ENCODE assay signal across 8 mouse cellular contexts in the genomic region with DNA sequence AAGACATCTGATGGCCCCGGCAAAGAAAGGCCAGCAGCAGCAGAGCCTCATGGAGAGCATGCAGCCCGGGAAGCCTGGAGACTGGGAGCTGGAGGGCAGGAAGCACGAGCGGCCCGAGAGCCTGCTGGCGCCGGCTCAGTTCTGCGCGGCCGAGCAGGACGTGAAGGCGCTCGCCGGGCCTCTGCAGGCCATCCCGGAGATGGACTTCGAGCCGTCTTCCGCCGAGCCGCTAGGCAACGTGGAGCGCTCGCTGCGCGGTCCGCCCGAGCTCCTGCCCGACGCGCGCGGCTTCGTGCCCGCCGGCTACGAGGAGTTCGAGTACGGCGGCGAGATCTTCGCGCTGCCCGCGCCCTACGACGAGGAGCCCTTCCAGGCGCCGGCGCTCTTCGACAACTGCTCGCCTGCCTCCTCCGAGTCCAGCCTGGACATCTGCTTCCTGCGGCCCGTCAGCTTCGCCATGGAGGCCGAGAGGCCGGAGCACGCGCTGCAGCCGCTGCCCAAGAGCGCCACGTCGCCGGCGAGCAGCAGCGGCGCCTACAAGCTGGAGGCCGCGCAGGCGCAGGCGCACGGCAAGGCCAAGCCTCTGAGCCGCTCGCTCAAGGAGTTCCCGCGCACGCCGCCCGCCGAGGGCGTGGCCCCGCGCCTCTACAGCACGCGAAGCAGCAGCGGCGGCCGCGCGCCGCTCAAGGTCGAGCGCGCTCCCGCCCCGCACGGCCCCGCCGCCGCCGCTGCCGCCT. TPM values are rescaled to one million over a fixed set of nuclear protein-coding genes. Genes with fewer than 3 reads are reported as not detected.
A peak's percentile ranks its signal among the peaks of the same experiment; 100 is the strongest.
DNase-seq lines count a peak whose midpoint lies in the region; ATAC-seq lines count a peak whose summit lies in the region.

Gene Gm10190, minus strand, starts transcription at position 553 of the 737 bp plus-strand sequence.

- DNase-seq in adrenal gland, postnatal 36 days: peak; percentile 92 to 94
- peak; percentile 24 for DNase-seq in gonadal fat pad, adult 2 months (ENCODE audit: low read depth)
- DNase-seq in left cerebral cortex, postnatal 14 days (ENCODE audit: low spot score in 2 of 2): peak; percentile 90 to 91
- DNase-seq in right cerebral cortex, postnatal 14 days: peak; percentile 90
- DNase-seq in urinary bladder, postnatal 14 days (ENCODE audit: low spot score): peak; percentile 90

- peaks cover 6% of the 10 kb centered on the region; the same call in 1 of the 2 replicates for H3K27me3 ChIP-seq in embryonic facial prominence, embryonic 12.5 days
- H3K27me3 ChIP-seq in intestine, embryonic 16.5 days (replicated peaks; ENCODE audit: control insufficient read depth, insufficient read depth, low read length): no peaks in the 10 kb centered on the region; the same call in 1 of the 2 replicates

- no peaks in the 10 kb centered on the region for H3K36me3 ChIP-seq in embryonic facial prominence, embryonic 12.5 days
- no peaks in the 10 kb centered on the region for H3K36me3 ChIP-seq in intestine, embryonic 16.5 days (ENCODE audit: control insufficient read depth, insufficient read depth, low read length)

- H3K27ac ChIP-seq in embryonic facial prominence, embryonic 12.5 days: peak within 1 kb of the TSS; percentile 67; the same call in 1 of the 2 replicates
- H3K27ac ChIP-seq in intestine, embryonic 16.5 days (ENCODE audit: low read length): peak within 1 kb of the TSS; percentile 75

- peak; percentile 97 for ATAC-seq in embryonic facial prominence, embryonic 12.5 days (ENCODE audit: insufficient number of reproducible peaks, insufficient read depth, low FRiP score, low TSS enrichment)
- peak; percentile 99 for ATAC-seq in intestine, embryonic 16.5 days
- peak; percentile 91 for ATAC-seq in megakaryocyte-erythroid progenitor cell, adult 5-6 weeks (replicated peaks; ENCODE audit: low FRiP score, low TSS enrichment, poor library complexity, severe bottlenecking)

- no peaks in the 10 kb centered on the region; the same call in 1 of the 2 replicates for H3K4me1 ChIP-seq in embryonic facial prominence, embryonic 12.5 days
- no peaks in the 10 kb centered on the region; the same call in 1 of the 2 replicates for H3K4me1 ChIP-seq in intestine, embryonic 16.5 days (ENCODE audit: control insufficient read depth, insufficient read depth, low read length)

- intact Hi-C loops in left cerebral cortex, postnatal 14 days (cut with DNase I): no loop called here

- no peaks in the 10 kb centered on the region for H3K9me3 ChIP-seq in embryonic facial prominence, embryonic 12.5 days
- H3K9me3 ChIP-seq in intestine, embryonic 16.5 days (ENCODE audit: control insufficient read depth, low read length): no peaks in the 10 kb centered on the region

- WGBS in embryonic facial prominence, embryonic 12.5 days: 4% methylated on average over 101 of the region's 102 CpGs
- WGBS in intestine, embryonic 16.5 days: 3% methylated on average over 97 of the region's 102 CpGs

- H3K4me2 ChIP-seq in embryonic facial prominence, embryonic 12.5 days (replicated peaks): peak within 1 kb of the TSS; percentile 81
- peak within 1 kb of the TSS; percentile 97 for H3K4me2 ChIP-seq in intestine, embryonic 16.5 days (ENCODE audit: low read depth, low read length)

- peak within 1 kb of the TSS; percentile 76 for H3K9ac ChIP-seq in embryonic facial prominence, embryonic 12.5 days
- H3K9ac ChIP-seq in intestine, embryonic 16.5 days (ENCODE audit: low read depth, low read length): peak within 1 kb of the TSS; percentile 81

- peak within 1 kb of the TSS; percentile 45 for H3K4me3 ChIP-seq in embryonic facial prominence, embryonic 12.5 days
- H3K4me3 ChIP-seq in intestine, embryonic 16.5 days (ENCODE audit: low read length): peak within 1 kb of the TSS; percentile 56

RNA-seq across cellular contexts. Expression of gene Gm10190, which starts in this region (rescaled TPM):
- 1 to 10 TPM in 1 of 2 experiments, not detected in 1; 1.1 TPM for total RNA-seq in adrenal gland, postnatal 36 days (2021)
- polyA plus RNA-seq in embryonic facial prominence, embryonic 12.5 days (2016; fragmentation: Nextera tagmentation; extraction: Ambion mirVana): 1.6 and 4.7 TPM in 2 replicates
- polyA plus RNA-seq in gonadal fat pad, adult 2 months (2012; rRNA removed): 1.9 and 3.3 TPM in 2 replicates
- 1.3 TPM in 1 of 2 replicates, not detected in the other for polyA plus RNA-seq in intestine, embryonic 16.5 days (2015; fragmentation: Nextera tagmentation; extraction: Ambion mirVana)
- 1 to 10 TPM in 1 of 2 experiments, not detected in 1; 1.8 TPM for total RNA-seq in left cerebral cortex, postnatal 14 days (2021)
- total RNA-seq in megakaryocyte-erythroid progenitor cell, adult 5-6 weeks (2014; fragmentation: Nextera tagmentation): not detected in 2 replicates
- total RNA-seq in megakaryocyte-erythroid progenitor cell, adult 5-6 weeks (2017): not detected in 2 replicates

Comparison
In these comparisons a context has a peak if more than half of its experiments do, and no peak if none do; other contexts are left out.
1. Peak in every context shown above with its lines: DNase-seq, ATAC-seq, H3K4me3 ChIP-seq and H3K27ac ChIP-seq.
2. Peak in ATAC-seq in megakaryocyte-erythroid progenitor cell, adult 5-6 weeks; RNA of the gene not detected or under 1 TPM.
3. DNase-seq: peak in every context shown above with its lines; median percentile 93 in adrenal gland, postnatal 36 days; 90 in left cerebral cortex, postnatal 14 days; 90 in right cerebral cortex, postnatal 14 days; 90 in urinary bladder, postnatal 14 days; 24 in gonadal fat pad, adult 2 months.